Mouse (Mus musculus) midbrain, embryonic 14.5 days (tissue): Measurements from ENCODE around the gene Parvg. TPM values are rescaled to one million over a fixed set of nuclear protein-coding genes. Genes with fewer than 3 reads are reported as not detected.

Experiments used
- ATAC-seq: fragments of 200-750 bp; cut with Nextera tagmentation; 2 replicates; pipeline ENCODE4 v1.8.0; 2017; ENCODE audit warnings: moderate number of reproducible peaks, moderate library complexity; ENCODE audit not compliant: low FRiP score, low TSS enrichment
- DNase-seq: peaks from one replicate; pipeline ENCODE4 v3.0.0-alpha.2; 2015
- H3K27ac ChIP-seq: fragments of 300-500 bp; sonication (generic); replicated peaks from 2 replicates; pipeline ENCODE4 v1.5.1; 2014; ENCODE audit warnings: mild to moderate bottlenecking, low read depth, low read length, moderate library complexity
- H3K27me3 ChIP-seq: fragments of 300-500 bp; sonication (generic); 2 replicates; pipeline ENCODE4 v1.6.1; 2014; ENCODE audit warnings: low read length, control low read depth, mixed read lengths; ENCODE audit not compliant: control insufficient read depth, insufficient read depth
- H3K36me3 ChIP-seq: fragments of 300-500 bp; sonication (generic); 2 replicates; pipeline ENCODE4 v1.6.1; 2014; ENCODE audit warnings: low read length, control low read depth; ENCODE audit not compliant: control insufficient read depth, insufficient read depth
- H3K4me1 ChIP-seq: fragments of 300-500 bp; sonication (generic); 2 replicates; pipeline ENCODE4 v1.6.1; 2014; ENCODE audit warnings: mild to moderate bottlenecking, antibody characterized with exemption, low read length, control low read depth; ENCODE audit not compliant: control insufficient read depth, insufficient read depth
- H3K4me2 ChIP-seq: fragments of 300-500 bp; sonication (generic); 2 replicates; pipeline ENCODE4 v1.6.1; 2014; ENCODE audit warnings: mild to moderate bottlenecking, low read length, moderate library complexity
- H3K4me3 ChIP-seq: fragments of 300-500 bp; sonication (generic); replicated peaks from 2 replicates; pipeline ENCODE4 v1.5.1; 2014; ENCODE audit warnings: low read depth, low read length
- H3K9ac ChIP-seq: fragments of 300-500 bp; sonication (generic); replicated peaks from 2 replicates; pipeline ENCODE4 v1.6.1; 2014; ENCODE audit warnings: mild to moderate bottlenecking, low read length, moderate library complexity
- H3K9me3 ChIP-seq: fragments of 300-500 bp; sonication (generic); 2 replicates; pipeline ENCODE4 v1.6.1; 2016; ENCODE audit warnings: low read length, control low read depth, mixed read lengths; ENCODE audit not compliant: control insufficient read depth
- WGBS: fragments of 180-500 bp; shearing (Covaris S2); extraction: QIAGEN DNeasy Blood & Tissue Kit; methylation state at CpG from one replicate; pipeline ENCODE4 v1.1.7; 2014; 5-methylcytosine and 5-hydroxymethylcytosine counted together
- polyA plus RNA-seq: library from polyadenylated mRNA; unstranded; fragments of >200 nt; fragmentation: Nextera tagmentation; extraction: Ambion mirVana; gene quantifications from 2 replicates; pipeline ENCODE4 v1.2.1, GENCODE M21; 2014

The Parvg gene
- polyA plus RNA-seq, 1 experiment from 2014 or later = 0.72 TPM

GRCm38 (mm10) chr15:84380181-84380580, 56.4 kb downstream of the Parvg start:
- no peaks in the 10 kb centered on the region for H3K27me3 ChIP-seq
- H3K4me3 ChIP-seq = no peak overlapping the region
- no peaks in the 10 kb centered on the region for H3K4me1 ChIP-seq
- DNase-seq (no peak), ATAC-seq (no peak)
- no peak overlapping the region for H3K27ac ChIP-seq
- H3K9me3 ChIP-seq = peaks cover 4% of the 10 kb centered on the region; the same call in 1 of the 2 replicates
- H3K9ac ChIP-seq = no peak overlapping the region
- no peaks in the 10 kb centered on the region for H3K36me3 ChIP-seq
- WGBS = 84% methylated on average over 10 of the region's 10 CpGs
- H3K4me2 ChIP-seq = no peak overlapping the region

DNA sequence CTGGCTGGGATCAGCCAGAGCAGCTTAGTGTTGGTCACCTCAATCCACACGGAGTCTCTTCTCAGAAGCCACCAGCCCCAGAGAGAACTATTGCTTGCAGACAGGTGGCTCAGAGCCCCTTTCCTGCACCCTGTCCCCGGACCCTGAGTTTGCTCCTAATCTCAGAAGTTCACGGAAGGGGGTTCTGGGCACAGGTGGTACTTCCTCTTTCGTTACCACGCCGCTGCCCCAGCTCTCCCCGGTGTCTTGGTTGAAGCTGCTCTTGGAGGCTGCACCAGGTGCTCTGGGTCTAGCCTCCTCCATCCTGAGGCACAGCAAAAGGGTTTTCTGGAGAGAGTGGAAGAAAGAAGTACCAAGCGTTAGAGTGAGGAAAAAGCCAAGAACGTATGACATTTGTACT, 60.2 kb downstream of the Parvg start:
- Histone ChIP-seq H3K4me2 (no peak overlapping the region), H3K9me3 (peaks cover 15% of the 10 kb centered on the region), H3K4me1 (no peaks in the 10 kb centered on the region), H3K27ac (no peak overlapping the region), H3K4me3 (no peak overlapping the region), H3K27me3 (no peaks in the 10 kb centered on the region), H3K36me3 (0 out of 2 replicates have a peak, but pooled peaks cover 4% of the 10 kb centered on the region), H3K9ac (no peak overlapping the region)
- ATAC-seq (no peak), DNase-seq (no peak)
- 92% methylated on average over 9 of the region's 9 CpGs for WGBS

DNA sequence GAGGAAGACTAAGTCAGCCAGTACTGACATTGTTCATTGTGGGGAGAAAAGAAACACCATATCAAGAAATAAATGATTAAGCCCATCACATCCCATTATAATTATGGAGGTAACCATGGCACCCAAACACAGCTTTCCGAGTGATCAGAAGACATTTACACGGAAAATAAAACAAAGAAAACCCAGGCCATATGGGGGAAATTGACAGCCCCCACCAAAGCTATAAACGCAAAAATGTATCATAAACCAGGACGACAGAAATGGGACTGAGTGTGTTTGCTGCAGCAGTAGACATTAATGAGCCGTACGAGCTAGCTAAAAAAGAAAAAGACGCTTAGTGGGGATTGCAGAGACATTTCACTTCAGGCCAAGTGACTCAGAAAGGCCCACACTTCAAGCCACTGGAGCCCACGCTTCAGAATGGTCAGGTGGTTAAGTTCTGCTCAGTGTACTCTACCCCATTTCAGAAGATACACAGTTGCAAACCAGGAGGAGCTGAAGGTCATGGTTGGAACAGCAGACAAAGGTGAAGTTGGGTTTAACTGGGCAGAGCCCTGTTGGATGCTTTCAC, 62.3 kb downstream of the Parvg start:
- DNase-seq (no peak), ATAC-seq (no peak)
- H3K4me3 ChIP-seq = no peak overlapping the region
- H3K27me3 ChIP-seq = no peaks in the 10 kb centered on the region
- no peak overlapping the region for H3K4me2 ChIP-seq
- no peak overlapping the region for H3K9ac ChIP-seq
- no peak overlapping the region for H3K27ac ChIP-seq
- H3K36me3 ChIP-seq = 0 out of 2 replicates have a peak, but pooled peaks cover 4% of the 10 kb centered on the region
- H3K9me3 ChIP-seq = peaks cover 15% of the 10 kb centered on the region
- 88% methylated on average over 8 of the region's 8 CpGs for WGBS
- H3K4me1 ChIP-seq = no peaks in the 10 kb centered on the region

DNA sequence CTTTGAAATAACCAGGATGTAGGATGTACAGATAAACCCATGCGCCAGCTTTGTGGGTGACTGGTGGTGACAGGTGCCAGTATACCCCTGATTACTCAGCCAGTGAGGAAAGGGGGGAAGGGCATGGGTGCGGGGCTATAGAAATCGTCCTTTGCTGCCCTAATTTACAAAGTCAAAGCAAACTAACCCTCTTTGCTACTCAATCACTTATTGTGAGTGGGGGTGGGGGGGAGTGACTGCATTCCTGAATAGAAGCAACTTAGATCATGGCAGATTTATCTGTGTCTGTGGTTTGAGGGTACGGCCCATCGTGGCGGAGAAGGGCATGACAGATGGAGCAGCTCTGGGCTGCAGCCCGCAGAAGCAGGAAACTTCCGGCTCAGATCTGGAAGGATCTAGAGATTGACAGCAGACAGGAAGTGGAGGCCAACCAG, 64.9 kb downstream of the Parvg start:
- H3K4me1 ChIP-seq = 0 out of 2 replicates have a peak, but pooled peaks cover 11% of the 10 kb centered on the region
- DNase-seq = no peak
- H3K27me3 ChIP-seq = no peaks in the 10 kb centered on the region
- peaks cover 15% of the 10 kb centered on the region for H3K9me3 ChIP-seq
- H3K36me3 ChIP-seq = 0 out of 2 replicates have a peak, but pooled peaks cover 4% of the 10 kb centered on the region
- H3K4me2 ChIP-seq = no peak overlapping the region
- 95% methylated on average over 8 of the region's 8 CpGs for WGBS
- H3K4me3 ChIP-seq = no peak overlapping the region
- no peak overlapping the region for H3K27ac ChIP-seq
- ATAC-seq = no peak
- no peak overlapping the region for H3K9ac ChIP-seq

DNA sequence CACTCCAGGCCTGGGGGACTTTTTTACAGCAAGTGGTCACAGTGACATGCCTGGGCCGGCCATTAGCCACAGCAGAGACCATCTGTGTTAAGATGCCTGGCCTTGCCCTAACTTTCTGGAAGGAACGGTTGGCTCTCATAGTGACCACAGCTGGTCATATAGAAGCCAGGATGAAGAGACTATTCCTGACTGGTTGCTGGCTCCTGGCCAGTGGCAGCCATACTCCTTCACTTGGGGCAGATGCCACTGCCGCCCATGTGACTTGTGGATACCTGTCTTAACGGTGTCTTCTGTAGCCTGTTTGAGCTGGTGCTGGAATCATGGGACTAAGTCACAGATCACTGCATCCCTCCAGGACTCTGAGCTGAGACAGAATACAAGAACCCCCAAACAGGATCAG, 68.3 kb downstream of the Parvg start:
- WGBS = 91% methylated on average over 4 of the region's 4 CpGs
- H3K27me3 ChIP-seq = no peaks in the 10 kb centered on the region
- H3K4me1 ChIP-seq = peaks cover 23% of the 10 kb centered on the region; the same call in 1 of the 2 replicates
- H3K4me2 ChIP-seq = no peak overlapping the region
- H3K9me3 ChIP-seq = peaks cover 14% of the 10 kb centered on the region
- 0 out of 2 replicates have a peak, but pooled peaks cover 4% of the 10 kb centered on the region for H3K36me3 ChIP-seq
- no peak for DNase-seq
- no peak overlapping the region for H3K4me3 ChIP-seq
- no peak overlapping the region for H3K9ac ChIP-seq
- H3K27ac ChIP-seq = no peak overlapping the region
- ATAC-seq = no peak

Other genes starting within 250 kb of the Parvg start
- gene Sult4a1, start 218.3 kb upstream of the Parvg start, polyA plus RNA-seq = 42.5 and 55.0 TPM in 2 replicates
- gene Pnpla5, start 200.9 kb upstream of the Parvg start, polyA plus RNA-seq = not detected in 2 replicates
- gene Pnpla3, start 156.2 kb upstream of the Parvg start, polyA plus RNA-seq = 3.3 and 4.5 TPM in 2 replicates
- 54.2 and 70.8 TPM in 2 replicates for gene Samm50, start 131.8 kb upstream of the Parvg start, polyA plus RNA-seq
- 4.4 and 4.9 TPM in 2 replicates for gene Parvb, start 92.0 kb upstream of the Parvg start, polyA plus RNA-seq
- 16.4 and 18.0 TPM in 2 replicates for gene Shisal1, start 123.1 kb downstream of the Parvg start, polyA plus RNA-seq
- gene Rtl6, start 233.8 kb downstream of the Parvg start, polyA plus RNA-seq = 41.2 and 43.2 TPM in 2 replicates